Mouse (Mus musculus): ENCODE results near the gene Ntf5. TPM values are rescaled to one million over a fixed set of nuclear protein-coding genes. Genes with fewer than 3 reads are reported as not detected.
A peak's percentile ranks its signal among the peaks of the same experiment; 100 is the strongest.

The Ntf5 gene
- polyA plus RNA-seq, 1 experiment from 2014 or later, result not detected

DNA sequence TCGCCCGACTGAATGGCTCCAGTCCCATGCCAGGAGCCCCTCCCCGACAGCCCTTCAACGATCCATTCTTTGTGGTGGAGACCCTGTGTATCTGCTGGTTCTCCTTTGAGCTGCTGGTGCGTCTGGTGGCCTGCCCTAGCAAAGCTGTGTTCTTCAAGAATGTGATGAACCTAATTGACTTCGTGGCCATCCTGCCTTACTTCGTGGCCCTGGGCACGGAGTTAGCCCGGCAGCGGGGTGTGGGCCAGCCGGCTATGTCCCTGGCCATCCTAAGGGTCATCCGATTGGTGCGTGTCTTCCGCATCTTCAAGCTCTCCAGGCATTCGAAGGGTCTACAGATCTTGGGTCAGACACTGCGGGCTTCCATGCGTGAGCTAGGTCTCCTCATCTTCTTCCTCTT lies 4.5 kb upstream of the Ntf5 start:
- Histone ChIP-seq H3K27ac (ENCODE audit: low read depth, low read length) (no peak overlapping the region), H3K9me3 (ENCODE audit: control insufficient read depth, low read length) (no peaks in the 10 kb centered on the region), H3K4me1 (ENCODE audit: control insufficient read depth, insufficient read depth, low read length) (peaks cover 4% of the 10 kb centered on the region; the same call in 1 of the 2 replicates), H3K36me3 (ENCODE audit: control insufficient read depth, insufficient read depth, low read length) (no peaks in the 10 kb centered on the region), H3K4me2 (ENCODE audit: low read depth, low read length) (no peak overlapping the region), H3K27me3 (ENCODE audit: control insufficient read depth, insufficient read depth, low read length) (peaks cover 66% of the 10 kb centered on the region), H3K9ac (replicated peaks; ENCODE audit: low read depth, low read length) (no peak overlapping the region), H3K4me3 (ENCODE audit: low read depth, low read length) (no peak overlapping the region)
- 87% methylated on average over 17 of the region's 17 CpGs for WGBS
- no peak for ATAC-seq (ENCODE audit: low read depth)

DNA sequence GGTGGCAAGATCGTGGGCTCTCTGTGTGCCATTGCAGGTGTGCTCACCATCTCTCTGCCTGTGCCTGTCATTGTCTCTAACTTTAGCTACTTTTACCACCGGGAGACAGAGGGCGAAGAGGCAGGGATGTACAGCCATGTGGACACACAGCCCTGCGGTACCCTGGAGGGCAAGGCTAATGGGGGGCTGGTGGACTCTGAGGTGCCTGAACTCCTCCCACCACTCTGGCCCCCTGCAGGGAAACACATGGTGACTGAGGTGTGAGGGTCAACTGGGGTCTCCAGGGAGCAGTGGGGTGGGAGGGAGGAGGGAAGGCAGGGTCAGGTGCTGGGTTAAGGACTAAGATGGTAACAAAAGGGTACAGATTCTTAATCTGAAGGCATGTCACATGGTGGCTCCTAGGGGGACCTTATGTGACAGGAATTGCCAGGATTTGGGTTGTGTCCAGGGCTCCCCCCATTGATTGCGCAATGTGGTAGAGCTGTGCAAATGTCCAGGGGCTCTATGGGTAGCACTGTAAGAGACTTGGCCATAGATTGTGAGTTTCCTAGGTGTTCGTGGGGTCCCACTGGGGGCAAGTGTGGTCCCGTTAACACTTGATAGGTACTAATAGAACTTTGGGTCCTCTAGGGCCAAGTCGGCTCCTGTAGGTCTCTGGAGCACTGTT lies 3.9 kb upstream of the Ntf5 start:
- H3K4me2 ChIP-seq (ENCODE audit: low read depth, low read length), result no peak overlapping the region
- H3K4me1 ChIP-seq (ENCODE audit: control insufficient read depth, insufficient read depth, low read length), result peaks cover 4% of the 10 kb centered on the region; the same call in 1 of the 2 replicates
- peaks cover 73% of the 10 kb centered on the region for H3K27me3 ChIP-seq (ENCODE audit: control insufficient read depth, insufficient read depth, low read length)
- H3K4me3 ChIP-seq (ENCODE audit: low read depth, low read length), result no peak overlapping the region
- no peaks in the 10 kb centered on the region for H3K9me3 ChIP-seq (ENCODE audit: control insufficient read depth, low read length)
- no peaks in the 10 kb centered on the region for H3K36me3 ChIP-seq (ENCODE audit: control insufficient read depth, insufficient read depth, low read length)
- H3K9ac ChIP-seq (replicated peaks; ENCODE audit: low read depth, low read length), result no peak overlapping the region
- ATAC-seq (ENCODE audit: low read depth), result no peak
- H3K27ac ChIP-seq (ENCODE audit: low read depth, low read length), result no peak overlapping the region
- 88% methylated on average over 8 of the region's 8 CpGs for WGBS

- 72% methylated on average over 2 of the region's 2 CpGs for WGBS
- ATAC-seq (ENCODE audit: low read depth), result no peak
Observed at GRCm38 (mm10) chr7:45412421-45412820, 1.1 kb upstream of the Ntf5 start.

DNA sequence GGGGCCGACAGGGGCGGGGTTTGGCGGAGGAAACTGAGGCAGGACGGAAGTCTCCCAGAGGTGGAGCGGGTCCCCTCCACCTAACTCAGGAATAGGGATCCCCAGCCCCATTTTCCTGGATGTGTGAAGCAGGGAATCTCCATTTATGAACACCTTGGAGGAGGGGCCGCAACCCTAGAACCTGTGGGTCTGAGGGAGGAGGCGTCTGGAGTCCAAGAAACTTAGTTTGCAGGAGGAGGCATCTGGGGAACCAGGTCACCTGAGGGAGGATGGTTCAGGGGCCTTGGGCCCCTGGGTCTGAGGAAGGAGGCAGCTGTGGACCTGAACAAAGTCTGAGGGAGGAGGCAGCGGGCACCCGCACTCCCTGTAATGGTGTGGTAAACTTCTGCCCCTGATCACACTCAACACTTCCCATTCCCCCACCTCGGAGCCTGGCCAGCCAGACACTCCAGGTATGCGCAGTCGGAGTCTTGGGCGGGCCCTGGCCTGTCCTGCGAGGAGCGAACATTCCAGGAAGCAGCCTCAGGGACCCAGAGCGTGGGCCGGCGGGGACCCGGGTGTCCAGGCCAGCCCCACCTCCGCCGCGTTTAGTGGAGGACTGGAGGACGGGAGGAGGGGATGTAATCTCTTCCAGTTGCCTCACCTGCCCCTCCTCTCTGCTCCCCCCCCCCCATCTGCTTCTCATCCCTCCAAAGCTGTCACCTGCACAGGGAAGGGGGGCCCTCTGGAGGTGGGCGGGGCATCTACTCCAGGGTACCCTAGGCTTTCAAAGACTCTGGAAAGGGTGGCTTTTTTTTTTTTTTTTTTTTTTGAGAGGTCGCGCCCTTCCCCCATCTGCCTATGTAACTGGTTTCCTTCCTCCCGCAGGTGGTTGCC lies 607 bp downstream of the Ntf5 start:
- peak overlapping the region; percentile 84 for H3K4me2 ChIP-seq (ENCODE audit: low read depth, low read length)
- peak overlapping the region; percentile 44 for H3K4me3 ChIP-seq (ENCODE audit: low read depth, low read length)
- H3K27me3 ChIP-seq (ENCODE audit: control insufficient read depth, insufficient read depth, low read length), result peaks cover 77% of the 10 kb centered on the region
- no peak overlapping the region for H3K27ac ChIP-seq (ENCODE audit: low read depth, low read length)
- peaks cover 4% of the 10 kb centered on the region; the same call in 1 of the 2 replicates for H3K4me1 ChIP-seq (ENCODE audit: control insufficient read depth, insufficient read depth, low read length)
- H3K36me3 ChIP-seq (ENCODE audit: control insufficient read depth, insufficient read depth, low read length), result no peaks in the 10 kb centered on the region
- no peak for ATAC-seq (ENCODE audit: low read depth)
- H3K9ac ChIP-seq (replicated peaks; ENCODE audit: low read depth, low read length), result peak overlapping the region; percentile 42
- H3K9me3 ChIP-seq (ENCODE audit: control insufficient read depth, low read length), result no peaks in the 10 kb centered on the region
- WGBS, result 2% methylated on average over 27 of the region's 27 CpGs

More at GRCm38 (mm10) chr7:45412421-45412820, 1.1 kb upstream of the Ntf5 start:
- Histone ChIP-seq H3K27ac (ENCODE audit: low read depth, low read length) (no peak overlapping the region), H3K9ac (replicated peaks; ENCODE audit: low read depth, low read length) (no peak overlapping the region), H3K9me3 (ENCODE audit: control insufficient read depth, low read length) (no peaks in the 10 kb centered on the region), H3K4me3 (ENCODE audit: low read depth, low read length) (no peak overlapping the region), H3K27me3 (ENCODE audit: control insufficient read depth, insufficient read depth, low read length) (peaks cover 73% of the 10 kb centered on the region), H3K36me3 (ENCODE audit: control insufficient read depth, insufficient read depth, low read length) (no peaks in the 10 kb centered on the region), H3K4me2 (ENCODE audit: low read depth, low read length) (no peak overlapping the region), H3K4me1 (ENCODE audit: control insufficient read depth, insufficient read depth, low read length) (peaks cover 4% of the 10 kb centered on the region; the same call in 1 of the 2 replicates)

DNA sequence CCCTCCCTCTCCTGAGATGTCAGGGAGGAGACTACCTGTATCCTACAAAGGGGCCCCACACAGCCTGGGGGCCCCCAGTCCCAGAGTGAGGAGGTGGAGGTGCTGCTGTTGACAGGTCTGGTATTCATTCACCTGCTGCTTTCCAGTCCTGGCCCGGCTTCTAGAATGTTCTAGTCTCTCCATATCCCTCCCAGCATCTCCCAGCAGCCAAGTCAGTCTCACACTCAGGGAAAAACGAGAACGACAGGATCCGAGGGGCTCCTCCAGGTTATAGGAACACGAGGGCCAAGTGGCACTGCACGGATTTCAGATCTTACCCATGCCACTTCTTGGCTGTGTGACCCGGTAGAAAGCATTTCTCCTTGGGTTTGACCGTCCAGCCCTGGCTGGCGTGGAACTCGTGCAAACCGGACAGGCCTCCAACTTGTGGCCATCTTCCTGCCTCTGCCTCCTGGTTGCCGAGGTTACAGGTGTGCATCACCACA lies 1.3 kb downstream of the Ntf5 start:
- WGBS, result 43% methylated on average over 12 of the region's 12 CpGs
- ATAC-seq (ENCODE audit: low read depth), result no peak
- H3K4me2 ChIP-seq (ENCODE audit: low read depth, low read length), result no peak overlapping the region
- no peaks in the 10 kb centered on the region for H3K9me3 ChIP-seq (ENCODE audit: control insufficient read depth, low read length)
- peaks cover 4% of the 10 kb centered on the region; the same call in 1 of the 2 replicates for H3K4me1 ChIP-seq (ENCODE audit: control insufficient read depth, insufficient read depth, low read length)
- H3K4me3 ChIP-seq (ENCODE audit: low read depth, low read length), result no peak overlapping the region
- peaks cover 73% of the 10 kb centered on the region for H3K27me3 ChIP-seq (ENCODE audit: control insufficient read depth, insufficient read depth, low read length)
- H3K36me3 ChIP-seq (ENCODE audit: control insufficient read depth, insufficient read depth, low read length), result no peaks in the 10 kb centered on the region
- H3K27ac ChIP-seq (ENCODE audit: low read depth, low read length), result no peak overlapping the region
- no peak overlapping the region for H3K9ac ChIP-seq (replicated peaks; ENCODE audit: low read depth, low read length)

DNA sequence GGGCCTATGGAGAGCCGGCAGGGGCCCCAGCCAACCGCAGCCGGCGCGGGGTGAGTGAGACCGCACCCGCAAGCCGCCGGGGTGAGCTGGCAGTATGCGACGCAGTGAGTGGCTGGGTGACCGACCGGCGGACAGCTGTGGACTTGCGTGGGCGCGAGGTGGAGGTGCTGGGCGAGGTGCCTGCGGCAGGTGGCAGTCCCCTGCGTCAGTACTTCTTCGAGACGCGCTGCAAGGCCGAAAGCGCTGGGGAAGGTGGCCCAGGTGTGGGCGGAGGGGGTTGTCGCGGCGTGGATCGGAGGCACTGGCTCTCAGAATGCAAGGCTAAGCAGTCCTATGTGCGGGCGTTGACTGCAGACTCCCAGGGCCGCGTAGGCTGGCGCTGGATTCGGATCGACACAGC lies 2.1 kb downstream of the Ntf5 start:
- Histone ChIP-seq H3K4me2 (ENCODE audit: low read depth, low read length) (no peak overlapping the region; the same call in 1 of the 2 replicates), H3K9ac (replicated peaks; ENCODE audit: low read depth, low read length) (no peak overlapping the region), H3K36me3 (ENCODE audit: control insufficient read depth, insufficient read depth, low read length) (peaks cover under 1% of the 10 kb centered on the region; the same call in 1 of the 2 replicates), H3K27ac (ENCODE audit: low read depth, low read length) (no peak overlapping the region), H3K4me3 (ENCODE audit: low read depth, low read length) (no peak overlapping the region), H3K9me3 (ENCODE audit: control insufficient read depth, low read length) (no peaks in the 10 kb centered on the region), H3K4me1 (ENCODE audit: control insufficient read depth, insufficient read depth, low read length) (peaks cover 4% of the 10 kb centered on the region; the same call in 1 of the 2 replicates), H3K27me3 (ENCODE audit: control insufficient read depth, insufficient read depth, low read length) (peaks cover 76% of the 10 kb centered on the region)
- 9% methylated on average over 37 of the region's 37 CpGs for WGBS
- ATAC-seq (ENCODE audit: low read depth), result no peak

DNA sequence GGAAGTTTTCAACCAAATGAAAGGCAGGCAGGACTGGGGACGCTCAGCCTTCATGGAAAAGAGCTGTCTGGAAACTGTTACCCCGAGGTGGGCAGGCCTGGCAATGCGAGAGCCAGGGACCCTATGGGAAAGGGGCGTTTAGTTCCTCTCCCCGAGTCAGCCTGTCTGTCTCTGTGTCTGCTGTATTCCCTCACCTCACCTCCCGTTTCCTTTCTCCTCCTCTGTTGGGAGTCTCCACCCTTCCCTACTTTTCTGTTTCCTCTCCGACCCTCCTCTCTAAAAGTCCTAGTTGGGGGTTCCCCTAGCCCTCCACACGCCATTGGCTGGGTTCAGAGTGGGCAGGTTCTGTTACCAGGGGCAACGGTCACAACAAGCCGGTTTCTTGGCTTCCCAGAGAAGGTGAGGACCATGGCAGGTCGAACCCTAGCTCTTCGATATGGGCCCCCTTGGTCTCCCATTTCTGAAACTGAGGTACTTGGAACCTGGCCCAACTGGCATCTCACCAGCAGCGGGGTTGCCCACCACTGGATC lies 4.5 kb downstream of the Ntf5 start:
- H3K4me3 ChIP-seq (ENCODE audit: low read depth, low read length), result no peak overlapping the region
- 7% methylated on average over 13 of the region's 13 CpGs for WGBS
- H3K36me3 ChIP-seq (ENCODE audit: control insufficient read depth, insufficient read depth, low read length), result peaks cover 23% of the 10 kb centered on the region
- no peak overlapping the region for H3K9ac ChIP-seq (replicated peaks; ENCODE audit: low read depth, low read length)
- no peak overlapping the region for H3K4me2 ChIP-seq (ENCODE audit: low read depth, low read length)
- no peaks in the 10 kb centered on the region for H3K9me3 ChIP-seq (ENCODE audit: control insufficient read depth, low read length)
- H3K27ac ChIP-seq (ENCODE audit: low read depth, low read length), result no peak overlapping the region
- H3K27me3 ChIP-seq (ENCODE audit: control insufficient read depth, insufficient read depth, low read length), result peaks cover 65% of the 10 kb centered on the region
- no peak for ATAC-seq (ENCODE audit: low read depth)
- H3K4me1 ChIP-seq (ENCODE audit: control insufficient read depth, insufficient read depth, low read length), result peaks cover 4% of the 10 kb centered on the region; the same call in 1 of the 2 replicates

DNA sequence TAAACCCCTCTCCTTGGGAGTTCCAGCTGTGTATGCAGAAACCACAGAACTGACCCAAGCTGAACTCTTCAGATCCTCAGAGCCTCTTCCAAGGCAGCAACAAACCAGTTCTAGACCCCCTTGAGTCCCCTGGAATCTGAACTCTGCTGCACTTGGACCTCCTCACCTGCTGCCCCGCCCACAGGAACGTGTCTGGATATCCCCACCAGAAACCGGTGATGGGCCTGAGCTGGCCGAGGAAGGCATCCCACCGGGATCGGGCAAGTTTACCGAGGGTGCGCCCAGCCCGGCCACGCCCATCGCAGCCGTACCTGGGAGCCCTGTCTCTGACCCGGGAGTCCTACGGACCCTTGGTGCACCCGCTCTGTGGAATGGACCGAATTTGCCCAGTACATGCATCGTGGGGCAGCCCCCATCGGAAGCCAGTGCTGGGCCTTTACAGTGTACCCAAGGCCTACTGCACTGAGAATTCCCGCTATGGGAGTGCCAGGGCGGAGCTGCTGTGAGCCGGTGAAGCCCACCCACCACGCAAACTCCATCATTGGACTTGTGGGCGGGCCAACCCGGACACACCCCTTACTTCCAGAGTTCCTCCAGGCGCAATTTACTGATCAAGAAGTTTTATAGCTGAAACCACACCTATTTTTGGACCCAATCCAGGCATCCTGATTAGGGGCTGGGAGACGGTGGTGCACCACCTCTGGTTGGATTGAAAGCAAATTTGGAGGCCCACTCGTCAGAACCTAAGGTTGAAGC lies 6.5 kb downstream of the Ntf5 start:
- no peaks in the 10 kb centered on the region for H3K4me1 ChIP-seq (ENCODE audit: control insufficient read depth, insufficient read depth, low read length)
- H3K27me3 ChIP-seq (ENCODE audit: control insufficient read depth, insufficient read depth, low read length), result peaks cover 46% of the 10 kb centered on the region
- H3K27ac ChIP-seq (ENCODE audit: low read depth, low read length), result no peak overlapping the region
- 10% methylated on average over 27 of the region's 27 CpGs for WGBS
- H3K9ac ChIP-seq (replicated peaks; ENCODE audit: low read depth, low read length), result no peak overlapping the region
- ATAC-seq (ENCODE audit: low read depth), result no peak
- H3K4me2 ChIP-seq (ENCODE audit: low read depth, low read length), result no peak overlapping the region
- peaks cover 42% of the 10 kb centered on the region for H3K36me3 ChIP-seq (ENCODE audit: control insufficient read depth, insufficient read depth, low read length)
- H3K9me3 ChIP-seq (ENCODE audit: control insufficient read depth, low read length), result no peaks in the 10 kb centered on the region
- no peak overlapping the region for H3K4me3 ChIP-seq (ENCODE audit: low read depth, low read length)

All from neural tube, embryonic 14.5 days (tissue).